Mouse (Mus musculus): ENCODE measurements at regions not wholly inside any gene's neighbourhood (a gene's known extent, or its start where the extent isn't known, plus 50 kb on each side); places are given as distances from the start of the nearest gene placed in this dataset.
A peak's percentile ranks its signal among the peaks of the same experiment; 100 is the strongest.

DNA sequence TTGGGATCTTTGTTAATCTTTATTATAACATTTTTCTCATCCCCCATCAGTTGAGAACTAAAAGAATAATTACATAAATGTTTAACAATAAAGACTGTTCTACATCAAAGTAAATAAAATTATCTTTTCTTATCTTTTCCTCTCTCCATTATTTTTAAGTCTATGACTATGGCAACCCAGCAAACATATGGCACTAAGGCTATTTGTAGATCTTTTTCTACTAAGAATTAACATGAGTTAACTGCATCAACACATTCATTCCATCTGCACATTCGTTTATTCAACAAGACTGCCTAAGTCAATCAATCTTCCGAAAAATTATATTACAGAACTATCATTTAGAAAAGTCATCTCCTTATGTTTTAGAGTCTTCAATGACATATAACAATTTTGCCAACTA, 300.1 kb downstream of the Lipi start:
- H3K4me1 ChIP-seq (replicated peaks; ENCODE audit: insufficient read depth, low read length), result no peaks in the 10 kb centered on the region
- 82% methylated on average over 2 of the region's 2 CpGs for WGBS
- no peak overlapping the region for H3K4me3 ChIP-seq (replicated peaks; ENCODE audit: low read depth, low read length)
- ATAC-seq (replicated peaks; ENCODE audit: low FRiP score, low read depth) (no peak), DNase-seq (ENCODE audit: low spot score) (no peak)
- TF ChIP-seq CTCF (IDR thresholded peaks at IDR 0.05; ENCODE audit: low read depth), result no peak
- H3K4me2 ChIP-seq (ENCODE audit: low read length), result no peak overlapping the region
- H3K36me3 ChIP-seq (ENCODE audit: insufficient read depth, low read length), result no peaks in the 10 kb centered on the region
- no peaks in the 10 kb centered on the region for H3K27me3 ChIP-seq (ENCODE audit: insufficient read depth, low read length)
- H3K9me3 ChIP-seq (replicated peaks; ENCODE audit: low read length), result no peaks in the 10 kb centered on the region
- H3K27ac ChIP-seq, result no peak overlapping the region
- no peak overlapping the region for H3K9ac ChIP-seq (ENCODE audit: low read depth, low read length)

DNA sequence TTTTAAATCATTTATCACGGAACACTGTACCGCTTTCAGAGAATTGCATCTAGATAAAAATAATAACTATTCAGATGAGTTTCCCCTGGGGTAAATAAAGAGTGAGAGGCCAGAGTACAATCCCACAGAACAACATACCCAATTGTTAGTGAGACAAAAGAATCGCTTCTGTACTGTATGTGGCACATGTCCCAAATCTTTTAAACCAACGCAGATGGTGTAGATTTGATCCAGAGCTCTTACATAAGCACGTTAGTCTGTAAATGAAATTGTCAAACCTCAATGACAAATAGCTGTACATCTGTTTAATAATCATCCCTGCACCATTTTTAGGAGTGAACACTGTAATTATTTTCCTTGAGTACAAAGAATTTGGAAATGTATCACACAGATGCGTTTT, 322.0 kb downstream of the Lipi start:
- no peak for ATAC-seq (replicated peaks; ENCODE audit: low FRiP score, low read depth)
- Histone ChIP-seq H3K4me3 (replicated peaks; ENCODE audit: low read depth, low read length) (no peak overlapping the region), H3K9ac (ENCODE audit: low read depth, low read length) (no peak overlapping the region), H3K4me2 (ENCODE audit: low read length) (no peak overlapping the region), H3K36me3 (ENCODE audit: insufficient read depth, low read length) (no peaks in the 10 kb centered on the region), H3K4me1 (replicated peaks; ENCODE audit: insufficient read depth, low read length) (no peaks in the 10 kb centered on the region), H3K9me3 (replicated peaks; ENCODE audit: low read length) (no peaks in the 10 kb centered on the region), H3K27ac (no peak overlapping the region), H3K27me3 (ENCODE audit: insufficient read depth, low read length) (no peaks in the 10 kb centered on the region)
- TF ChIP-seq CTCF (IDR thresholded peaks at IDR 0.05; ENCODE audit: low read depth), result no peak
- no peak for DNase-seq (ENCODE audit: low spot score)
- WGBS, result 84% methylated on average over 6 of the region's 6 CpGs

DNA sequence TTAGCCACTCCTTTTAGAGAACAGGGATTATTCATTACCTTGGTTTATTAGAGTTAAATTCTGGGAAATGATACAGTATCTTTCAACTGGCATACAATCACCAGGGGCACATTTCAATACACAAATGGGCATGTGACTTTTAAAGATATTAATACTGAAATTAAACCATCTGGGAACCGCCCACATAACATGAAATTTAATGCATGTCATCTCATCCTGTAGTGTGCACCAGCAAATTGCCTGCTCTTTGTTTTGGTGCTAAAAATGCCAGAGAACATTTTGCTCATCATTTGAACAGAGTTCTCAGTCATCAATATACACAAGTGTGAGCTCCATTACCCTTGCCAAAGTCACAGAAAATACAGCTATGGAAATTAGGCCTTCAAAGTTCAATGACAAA, 330.9 kb downstream of the Lipi start:
- Histone ChIP-seq H3K4me2 (ENCODE audit: low read length) (no peak overlapping the region), H3K9ac (ENCODE audit: low read depth, low read length) (no peak overlapping the region), H3K4me3 (replicated peaks; ENCODE audit: low read depth, low read length) (no peak overlapping the region), H3K4me1 (replicated peaks; ENCODE audit: insufficient read depth, low read length) (no peaks in the 10 kb centered on the region), H3K27me3 (ENCODE audit: insufficient read depth, low read length) (no peaks in the 10 kb centered on the region), H3K9me3 (replicated peaks; ENCODE audit: low read length) (no peaks in the 10 kb centered on the region), H3K36me3 (ENCODE audit: insufficient read depth, low read length) (no peaks in the 10 kb centered on the region), H3K27ac (no peak overlapping the region)
- TF ChIP-seq CTCF (IDR thresholded peaks at IDR 0.05; ENCODE audit: low read depth), result no peak
- DNase-seq (ENCODE audit: low spot score) (no peak), ATAC-seq (replicated peaks; ENCODE audit: low FRiP score, low read depth) (no peak)
- 88% methylated on average over 1 of the region's 1 CpGs for WGBS

DNA sequence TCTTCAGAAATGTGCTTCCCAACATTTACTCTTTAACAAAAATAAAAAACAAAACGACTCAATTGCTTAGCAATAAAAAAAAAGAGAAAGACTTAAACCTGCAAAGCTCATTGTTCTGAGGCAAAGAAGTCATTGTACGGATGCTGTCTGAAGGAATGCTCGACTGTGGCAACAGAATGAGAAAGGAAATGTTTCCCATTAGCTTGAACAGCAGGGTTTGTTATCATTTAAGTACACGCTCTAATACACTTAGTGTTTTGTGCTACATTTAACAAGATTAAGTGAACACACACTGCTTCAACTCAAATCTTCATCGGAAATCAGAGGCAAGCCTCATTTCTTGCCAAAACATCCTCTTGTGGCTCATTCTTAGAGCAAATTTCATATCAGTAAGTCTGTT, 336.7 kb downstream of the Lipi start:
- Histone ChIP-seq H3K36me3 (ENCODE audit: insufficient read depth, low read length) (no peaks in the 10 kb centered on the region), H3K4me3 (replicated peaks; ENCODE audit: low read depth, low read length) (no peak overlapping the region), H3K4me2 (ENCODE audit: low read length) (no peak overlapping the region), H3K9ac (ENCODE audit: low read depth, low read length) (no peak overlapping the region), H3K27me3 (ENCODE audit: insufficient read depth, low read length) (no peaks in the 10 kb centered on the region), H3K9me3 (replicated peaks; ENCODE audit: low read length) (no peaks in the 10 kb centered on the region), H3K27ac (no peak overlapping the region), H3K4me1 (replicated peaks; ENCODE audit: insufficient read depth, low read length) (no peaks in the 10 kb centered on the region)
- ATAC-seq (replicated peaks; ENCODE audit: low FRiP score, low read depth) (no peak), DNase-seq (ENCODE audit: low spot score) (no peak)
- TF ChIP-seq CTCF (IDR thresholded peaks at IDR 0.05; ENCODE audit: low read depth), result no peak
- WGBS, result 55% methylated on average over 5 of the region's 5 CpGs

DNA sequence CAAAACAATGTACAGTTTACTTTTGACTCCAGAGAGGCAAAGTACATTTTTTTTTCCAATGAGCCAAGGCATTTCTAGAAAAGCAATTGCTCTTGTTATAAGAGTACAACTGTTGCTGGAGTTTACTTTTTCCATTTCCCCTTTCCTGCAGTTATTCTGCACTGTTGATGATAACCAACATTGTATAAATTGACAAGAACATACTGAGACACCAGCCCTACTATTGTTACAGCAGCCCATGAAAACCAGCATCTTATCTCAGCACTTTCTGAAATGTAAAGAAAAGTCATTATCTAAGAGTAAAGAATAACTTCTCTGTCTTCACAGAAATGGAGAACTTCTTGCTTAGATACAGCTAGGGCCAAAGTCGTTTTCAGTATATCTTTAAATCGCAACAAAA, 345.5 kb downstream of the Lipi start:
- H3K36me3 ChIP-seq (ENCODE audit: insufficient read depth, low read length), result no peaks in the 10 kb centered on the region
- H3K4me2 ChIP-seq (ENCODE audit: low read length), result no peak overlapping the region
- H3K9ac ChIP-seq (ENCODE audit: low read depth, low read length), result no peak overlapping the region
- H3K4me1 ChIP-seq (replicated peaks; ENCODE audit: insufficient read depth, low read length), result no peaks in the 10 kb centered on the region
- no peak overlapping the region for H3K27ac ChIP-seq
- WGBS, result 90% methylated on average over 2 of the region's 2 CpGs
- H3K4me3 ChIP-seq (replicated peaks; ENCODE audit: low read depth, low read length), result no peak overlapping the region
- no peak for ATAC-seq (replicated peaks; ENCODE audit: low FRiP score, low read depth)
- DNase-seq (ENCODE audit: low spot score), result no peak
- TF ChIP-seq CTCF (IDR thresholded peaks at IDR 0.05; ENCODE audit: low read depth), result no peak
- H3K9me3 ChIP-seq (replicated peaks; ENCODE audit: low read length), result no peaks in the 10 kb centered on the region
- H3K27me3 ChIP-seq (ENCODE audit: insufficient read depth, low read length), result no peaks in the 10 kb centered on the region

DNA sequence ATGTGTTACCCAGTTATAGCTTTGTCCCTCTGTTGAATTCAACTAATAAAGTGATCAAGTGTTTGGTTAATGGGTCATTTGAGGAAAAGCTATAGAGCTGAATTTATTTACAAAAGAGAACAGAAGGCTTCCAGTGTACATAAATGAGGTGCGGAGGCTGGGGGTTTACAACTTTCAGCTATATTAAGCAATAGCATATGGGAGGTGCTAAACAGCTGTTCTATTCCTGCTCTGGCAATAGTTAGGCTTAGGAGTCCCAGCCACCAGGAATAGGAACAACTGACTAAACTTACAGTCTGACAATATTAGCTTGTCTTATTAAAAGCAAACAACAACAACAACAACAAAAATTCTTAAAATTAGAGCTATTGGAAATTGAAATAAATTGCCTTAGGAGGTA, 353.7 kb downstream of the Lipi start:
- no peaks in the 10 kb centered on the region for H3K4me1 ChIP-seq (replicated peaks; ENCODE audit: insufficient read depth, low read length)
- no peak overlapping the region for H3K9ac ChIP-seq (ENCODE audit: low read depth, low read length)
- H3K27me3 ChIP-seq (ENCODE audit: insufficient read depth, low read length), result no peaks in the 10 kb centered on the region
- ATAC-seq (replicated peaks; ENCODE audit: low FRiP score, low read depth) (no peak), DNase-seq (ENCODE audit: low spot score) (no peak)
- H3K9me3 ChIP-seq (replicated peaks; ENCODE audit: low read length), result no peaks in the 10 kb centered on the region
- H3K4me2 ChIP-seq (ENCODE audit: low read length), result no peak overlapping the region
- WGBS, result 77% methylated on average over 1 of the region's 1 CpGs
- no peak overlapping the region for H3K27ac ChIP-seq
- H3K4me3 ChIP-seq (replicated peaks; ENCODE audit: low read depth, low read length), result no peak overlapping the region
- no peak for TF ChIP-seq CTCF (IDR thresholded peaks at IDR 0.05; ENCODE audit: low read depth)
- no peaks in the 10 kb centered on the region for H3K36me3 ChIP-seq (ENCODE audit: insufficient read depth, low read length)

DNA sequence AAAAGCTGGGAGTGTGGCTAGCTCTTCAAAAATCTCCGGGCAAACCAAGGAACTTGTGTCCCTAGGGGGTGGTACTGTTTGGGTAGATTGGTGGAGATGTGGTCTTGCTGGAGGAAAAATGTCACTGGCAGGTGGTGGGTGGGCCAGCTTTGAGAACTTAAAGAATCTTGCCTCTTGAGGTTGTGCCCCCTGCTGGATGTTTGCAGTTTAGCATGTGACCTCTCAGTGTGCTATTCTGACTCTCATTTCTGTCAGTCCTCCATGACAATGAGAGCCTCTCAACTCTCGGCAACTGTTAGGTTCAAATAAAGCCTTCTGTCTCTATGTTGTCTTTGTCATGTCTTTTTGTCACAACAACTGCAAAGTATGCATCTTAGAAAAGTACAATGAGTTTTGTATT, 392.5 kb downstream of the Lipi start:
- Histone ChIP-seq H3K4me1 (replicated peaks; ENCODE audit: insufficient read depth, low read length) (no peaks in the 10 kb centered on the region), H3K9me3 (replicated peaks; ENCODE audit: low read length) (no peaks in the 10 kb centered on the region), H3K36me3 (ENCODE audit: insufficient read depth, low read length) (no peaks in the 10 kb centered on the region), H3K27me3 (ENCODE audit: insufficient read depth, low read length) (no peaks in the 10 kb centered on the region), H3K27ac (no peak overlapping the region), H3K4me3 (replicated peaks; ENCODE audit: low read depth, low read length) (no peak overlapping the region), H3K9ac (ENCODE audit: low read depth, low read length) (no peak overlapping the region), H3K4me2 (ENCODE audit: low read length) (no peak overlapping the region)
- 75% methylated on average over 2 of the region's 2 CpGs for WGBS
- peak; percentile 49; the same call in 1 of the 2 replicates for TF ChIP-seq CTCF (IDR thresholded peaks at IDR 0.05; ENCODE audit: low read depth)
- DNase-seq (ENCODE audit: low spot score) (no peak), ATAC-seq (replicated peaks; ENCODE audit: low FRiP score, low read depth) (no peak)

All from kidney, postnatal 0 days (tissue).